Mouse (Mus musculus) MEL (cell line): Measurements from ENCODE around the gene Tlk2. TPM values are rescaled to one million over a fixed set of nuclear protein-coding genes. Genes with fewer than 3 reads are reported as not detected.

Experiments used
- DNase-seq: peaks from one replicate; pipeline ENCODE4 v3.0.0; 2011; ENCODE audit warnings: low read depth, low spot score
- H3K27ac ChIP-seq: 2 replicates; pipeline ENCODE4 v1.5.1; 2012; ENCODE audit warnings: low read depth, mild to moderate bottlenecking, control low read depth, low read length, moderate library complexity; ENCODE audit not compliant: control insufficient read depth
- H3K27me3 ChIP-seq, 2 experiments: fragments of 150-350 bp in 1 of 2; sonication (generic) in 1 of 2; 2 replicates each; pipeline ENCODE4 v1.6.1; 2012; ENCODE audit warnings: low read length in 2 of 2, mild to moderate bottlenecking in 2 of 2, improper control_type of control experiment in 1 of 2, moderate library complexity in 1 of 2; ENCODE audit not compliant: insufficient read depth in 2 of 2, control insufficient read depth in 1 of 2
- H3K36me3 ChIP-seq, 2 experiments: 2 replicates each; pipeline ENCODE4 v1.6.1; 2012 to 2014; ENCODE audit warnings: low read length in 2 of 2, improper control_type of control experiment in 1 of 2, inconsistent platforms in 1 of 2, mild to moderate bottlenecking in 1 of 2; ENCODE audit not compliant: insufficient read depth in 2 of 2, control insufficient read depth in 1 of 2
- H3K4me1 ChIP-seq, 2 experiments: fragments of 150-350 bp in 1 of 2; sonication (generic) in 1 of 2; 2 replicates each; pipeline ENCODE4 v1.6.1; 2012; ENCODE audit warnings: low read length in 2 of 2, improper control_type of control experiment in 1 of 2, mild to moderate bottlenecking in 1 of 2; ENCODE audit not compliant: insufficient read depth in 2 of 2, control insufficient read depth in 1 of 2
- H3K4me3 ChIP-seq, 2 experiments: fragments of 150-350 bp in 1 of 2; sonication (generic) in 1 of 2; 2 replicates each; pipeline ENCODE4 v1.5.1; 2012; ENCODE audit warnings: low read depth in 2 of 2, low read length in 2 of 2, mild to moderate bottlenecking in 2 of 2, moderate library complexity in 2 of 2, control low read depth in 1 of 2, improper control_type of control experiment in 1 of 2; ENCODE audit not compliant: control insufficient read depth in 1 of 2, insufficient read depth in 1 of 2
- H3K79me2 ChIP-seq: 2 replicates; pipeline ENCODE4 v1.6.1; 2012; ENCODE audit warnings: mild to moderate bottlenecking, low read length, moderate library complexity; ENCODE audit not compliant: control insufficient read depth, poor library complexity, insufficient read depth
- H3K9ac ChIP-seq: 2 replicates; pipeline ENCODE4 v1.6.1; 2012; ENCODE audit warnings: low read depth, mild to moderate bottlenecking, control low read depth, low read length, moderate library complexity; ENCODE audit not compliant: control insufficient read depth, poor library complexity, severe bottlenecking
- H3K9me3 ChIP-seq: fragments of 150-350 bp; sonication (generic); replicated peaks from 2 replicates; pipeline ENCODE4 v1.6.1; 2012; ENCODE audit warnings: mild to moderate bottlenecking, low read length, improper control_type of control experiment, moderate library complexity; ENCODE audit not compliant: insufficient read depth
- BHLHE40 ChIP-seq: IDR thresholded peaks from 2 replicates; pipeline ENCODE4 v1.6.1; 2012; ENCODE audit warnings: low read depth, mild to moderate bottlenecking, inconsistent platforms, low read length, improper control_type of control experiment, borderline replicate concordance
- CHD1 ChIP-seq: IDR thresholded peaks from 2 replicates; pipeline ENCODE4 v1.6.1; 2012; ENCODE audit warnings: low read depth, mild to moderate bottlenecking, inconsistent platforms, low read length, improper control_type of control experiment
- CHD2 ChIP-seq: IDR thresholded peaks from 2 replicates; pipeline ENCODE4 v1.6.1; 2011; ENCODE audit warnings: low read length, improper control_type of control experiment
- CTCF ChIP-seq, 3 experiments: IDR thresholded peaks in 2 of 3; conservative IDR thresholded peaks in 1 of 3; 2 replicates each; pipeline ENCODE4 v1.5.1; 2011 to 2012; ENCODE audit warnings: low read length in 3 of 3, low read depth in 2 of 3, mild to moderate bottlenecking in 2 of 3, improper control_type of control experiment in 1 of 3, inconsistent platforms in 1 of 3, mixed read lengths in 1 of 3, moderate library complexity in 1 of 3; ENCODE audit not compliant: control insufficient read depth in 1 of 3, insufficient read depth in 1 of 3, poor library complexity in 1 of 3, severe bottlenecking in 1 of 3
- E2F4 ChIP-seq: IDR thresholded peaks from 2 replicates; pipeline ENCODE4 v1.6.1; 2011; ENCODE audit warnings: low read depth, low read length, improper control_type of control experiment, borderline replicate concordance
- ELF1 ChIP-seq: IDR thresholded peaks from 2 replicates; pipeline ENCODE4 v1.6.1; 2014; ENCODE audit warnings: low read depth, mild to moderate bottlenecking, inconsistent platforms, low read length, improper control_type of control experiment, moderate library complexity
- HCFC1 ChIP-seq: IDR thresholded peaks from 2 replicates; pipeline ENCODE4 v1.6.1; 2012; ENCODE audit warnings: low read depth, mild to moderate bottlenecking, inconsistent platforms, low read length, improper control_type of control experiment, moderate library complexity
- JUND ChIP-seq: IDR thresholded peaks from 2 replicates; pipeline ENCODE4 v1.6.1; 2011; ENCODE audit warnings: low read depth, mild to moderate bottlenecking, improper control_type of control experiment, low read length
- KAT2A ChIP-seq: conservative IDR thresholded peaks from 2 replicates; pipeline ENCODE4 v1.6.1; 2012; ENCODE audit warnings: low read depth, low read length, improper control_type of control experiment, inconsistent platforms
- MAFK ChIP-seq: IDR thresholded peaks from 2 replicates; pipeline ENCODE4 v1.6.1; 2011; ENCODE audit warnings: low read depth, mild to moderate bottlenecking, low read length, improper control_type of control experiment, borderline replicate concordance
- MAX ChIP-seq: IDR thresholded peaks from 2 replicates; pipeline ENCODE4 v1.6.1; 2011; ENCODE audit warnings: low read length, improper control_type of control experiment
- MEF2A ChIP-seq: IDR thresholded peaks from 2 replicates; pipeline ENCODE4 v1.6.1; 2014; ENCODE audit warnings: low read depth, mild to moderate bottlenecking, inconsistent platforms, low read length, improper control_type of control experiment; ENCODE audit not compliant: poor library complexity, insufficient replicate concordance, severe bottlenecking; ENCODE audit errors: extremely low read depth
- MYB ChIP-seq: IDR thresholded peaks from 2 replicates; pipeline ENCODE4 v1.6.1; 2011; ENCODE audit warnings: mild to moderate bottlenecking, low read depth, low read length, improper control_type of control experiment
- MYC ChIP-seq: IDR thresholded peaks from 2 replicates; pipeline ENCODE4 v1.6.1; 2011; ENCODE audit warnings: low read depth, mild to moderate bottlenecking, low read length, improper control_type of control experiment, moderate library complexity
- POLR2A ChIP-seq, 2 experiments: IDR thresholded peaks; 2 replicates each; pipeline ENCODE4 v1.6.1; 2011 to 2012; ENCODE audit warnings: low read length in 2 of 2, mild to moderate bottlenecking in 2 of 2, control low read depth in 1 of 2, improper control_type of control experiment in 1 of 2, low read depth in 1 of 2, moderate library complexity in 1 of 2; ENCODE audit not compliant: control insufficient read depth in 1 of 2, insufficient read depth in 1 of 2, poor library complexity in 1 of 2
- POLR2AphosphoS2 ChIP-seq: IDR thresholded peaks from 2 replicates; pipeline ENCODE4 v1.6.1; 2011; ENCODE audit warnings: low read length, improper control_type of control experiment
- RAD21 ChIP-seq: IDR thresholded peaks from 2 replicates; pipeline ENCODE4 v1.6.1; 2011; ENCODE audit warnings: mild to moderate bottlenecking, low read depth, low read length, improper control_type of control experiment
- RCOR1 ChIP-seq: IDR thresholded peaks from 2 replicates; pipeline ENCODE4 v1.6.1; 2012; ENCODE audit warnings: low read depth, mild to moderate bottlenecking, inconsistent platforms, low read length, improper control_type of control experiment
- SIN3A ChIP-seq: IDR thresholded peaks from 2 replicates; pipeline ENCODE4 v1.6.1; 2012; ENCODE audit warnings: low read length, improper control_type of control experiment, inconsistent platforms
- SMC3 ChIP-seq: IDR thresholded peaks from 2 replicates; pipeline ENCODE4 v1.6.1; 2011; ENCODE audit warnings: low read depth, low read length, improper control_type of control experiment
- TAL1 ChIP-seq: IDR thresholded peaks from 2 replicates; pipeline ENCODE4 v1.6.1; 2012; ENCODE audit warnings: mild to moderate bottlenecking, inconsistent platforms, low read length, moderate library complexity, mixed read lengths
- TBP ChIP-seq: IDR thresholded peaks from 2 replicates; pipeline ENCODE4 v1.8.0; 2011; ENCODE audit warnings: low read depth, low read length, improper control_type of control experiment
- TCF12 ChIP-seq: IDR thresholded peaks from 2 replicates; pipeline ENCODE4 v1.6.1; 2014; ENCODE audit warnings: low read depth, mild to moderate bottlenecking, inconsistent platforms, low read length, improper control_type of control experiment, moderate library complexity
- UBTF ChIP-seq: IDR thresholded peaks from 2 replicates; pipeline ENCODE4 v1.6.1; 2012; ENCODE audit warnings: low read depth, mild to moderate bottlenecking, inconsistent platforms, low read length, improper control_type of control experiment, moderate library complexity, borderline replicate concordance; ENCODE audit not compliant: insufficient read depth
- USF1 ChIP-seq: IDR thresholded peaks from 2 replicates; pipeline ENCODE4 v1.6.1; 2014; ENCODE audit warnings: low read depth, mild to moderate bottlenecking, inconsistent platforms, low read length, improper control_type of control experiment, moderate library complexity
- USF2 ChIP-seq, 2 experiments: IDR thresholded peaks; 2 replicates each; pipeline ENCODE4 v1.6.1; 2011 to 2012; ENCODE audit warnings: improper control_type of control experiment in 2 of 2, low read length in 2 of 2, borderline replicate concordance in 1 of 2, inconsistent platforms in 1 of 2, low read depth in 1 of 2, mild to moderate bottlenecking in 1 of 2; ENCODE audit not compliant: insufficient read depth in 1 of 2
- ZC3H11A ChIP-seq: IDR thresholded peaks from 2 replicates; pipeline ENCODE4 v1.6.1; 2012; ENCODE audit warnings: low read depth, mild to moderate bottlenecking, inconsistent platforms, low read length, improper control_type of control experiment
- ZKSCAN1 ChIP-seq: IDR thresholded peaks from 2 replicates; pipeline ENCODE4 v1.6.1; 2012; ENCODE audit warnings: low read depth, mild to moderate bottlenecking, inconsistent platforms, low read length, improper control_type of control experiment, moderate library complexity
- ZMIZ1 ChIP-seq: IDR thresholded peaks from 2 replicates; pipeline ENCODE4 v1.6.1; 2012; ENCODE audit warnings: low read depth, mild to moderate bottlenecking, inconsistent platforms, low read length, improper control_type of control experiment, moderate library complexity
- ZNF384 ChIP-seq: IDR thresholded peaks from 2 replicates; pipeline ENCODE4 v1.6.1; 2012; ENCODE audit warnings: low read depth, mild to moderate bottlenecking, inconsistent platforms, low read length, improper control_type of control experiment
- polyA plus RNA-seq, 2 experiments: library from polyadenylated mRNA; stranded (reverse) in 1 of 2; unstranded in 1 of 2; fragments of >175 nt in 1 of 2; fragments of >200 nt in 1 of 2; gene quantifications; 2 replicates each; pipeline versions ENCODE4 v1.2.1 to v1.2.4; 2012; ENCODE audit warnings: low replicate concordance in 2 of 2, low read depth in 1 of 2; ENCODE audit not compliant: insufficient read length in 2 of 2, insufficient read depth in 1 of 2, missing spikeins in 1 of 2
- total RNA-seq: library from RNA; depleted of rRNA; stranded (reverse); fragments of 300-350 nt; gene quantifications from 2 replicates; pipeline ENCODE4 v1.2.3, GENCODE M21; 2012

Tlk2 gene
- total and polyA plus RNA-seq, 3 experiments: 46.5 to 60.9 TPM; not detected in 1

DNA sequence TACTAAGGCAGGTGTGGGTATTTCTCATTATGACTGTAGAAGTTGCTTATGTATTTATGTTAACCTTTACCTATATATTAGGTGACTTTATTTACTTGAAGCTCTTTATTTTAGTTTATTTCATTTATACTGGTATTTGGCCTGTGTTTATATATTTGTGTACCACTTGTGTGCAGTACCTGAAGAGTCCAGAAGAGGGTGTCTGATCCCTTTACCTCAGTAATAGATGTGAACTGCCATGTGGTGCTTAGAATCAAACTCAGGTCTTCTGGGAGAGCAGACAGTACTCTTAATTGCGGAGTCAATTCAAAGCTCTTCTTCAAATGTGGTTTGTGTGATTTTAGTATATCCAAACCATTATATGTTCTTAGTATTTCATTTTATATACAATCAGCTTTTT lies 35.6 kb downstream of the Tlk2 start:
- peak; percentile 63 for DNase-seq

DNA sequence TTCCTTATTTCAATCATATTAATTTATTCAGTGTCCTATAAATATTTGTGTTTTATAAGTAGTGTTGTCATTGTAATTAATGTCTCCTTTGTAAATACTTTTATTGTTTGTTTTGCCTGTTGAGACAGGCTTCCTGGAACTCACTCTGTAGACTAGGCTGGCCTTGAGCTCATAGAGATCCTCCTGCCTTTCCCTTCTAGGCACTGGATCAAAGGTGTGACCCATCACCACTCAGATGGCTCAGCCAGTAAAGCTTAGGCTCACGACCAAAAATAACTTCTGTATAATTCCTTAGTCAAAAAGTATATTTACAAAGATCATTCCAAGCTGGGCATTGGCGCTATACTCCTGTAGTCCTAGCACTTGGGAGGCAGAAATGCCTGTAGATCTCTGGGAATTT lies 39.2 kb downstream of the Tlk2 start:
- H3K4me3 ChIP-seq: no peak overlapping the region
- no peaks in the 10 kb centered on the region for H3K4me1 ChIP-seq
- DNase-seq: no peak
- peaks cover 0 to 33% of the 10 kb centered on the region in 2 experiments; a peak in 2 of 4 replicates for H3K36me3 ChIP-seq
- peaks cover 7% of the 10 kb centered on the region for H3K79me2 ChIP-seq
- no peaks in the 10 kb centered on the region for H3K9me3 ChIP-seq
- no peak overlapping the region for H3K27ac ChIP-seq
- TF ChIP-seq UBTF (no peak), HCFC1 (no peak), POLR2A (IDR thresholded peaks at IDR 0.05; ENCODE audit: control insufficient read depth in 1 of 2, insufficient read depth in 1 of 2, low read depth in 1 of 2, low read length in 2 of 2, poor library complexity in 1 of 2) (no peak), CHD2 (no peak), ZC3H11A (no peak), MAX (no peak), ELF1 (no peak), E2F4 (no peak), TCF12 (no peak), TBP (no peak), USF1 (no peak), BHLHE40 (no peak)
- H3K9ac ChIP-seq: no peak overlapping the region
- H3K27me3 ChIP-seq: no peaks in the 10 kb centered on the region

More for the DNA sequence above, 35.6 kb downstream of the Tlk2 start:
- Histone ChIP-seq H3K27ac (no peak overlapping the region), H3K36me3 (peaks cover 0 to 45% of the 10 kb centered on the region in 2 experiments; a peak in 2 of 4 replicates), H3K9ac (no peak overlapping the region), H3K27me3 (no peaks in the 10 kb centered on the region), H3K79me2 (peaks cover 3% of the 10 kb centered on the region; the same call in 1 of the 2 replicates), H3K4me1 (no peaks in the 10 kb centered on the region), H3K9me3 (no peaks in the 10 kb centered on the region), H3K4me3 (no peak overlapping the region)
- TF ChIP-seq ZKSCAN1 (no peak), ZC3H11A (no peak), TAL1 (no peak), MYC (0 out of 2 replicates have a peak, but pooled peaks have one; percentile 45), RCOR1 (no peak), TCF12 (no peak), CTCF (IDR thresholded peaks at IDR 0.05 in 2 of 3, conservative IDR thresholded peaks at IDR 0.05 in 1 of 3; ENCODE audit: control insufficient read depth in 1 of 3, insufficient read depth in 1 of 3, low read depth in 2 of 3, low read length in 3 of 3, poor library complexity in 1 of 3, severe bottlenecking in 1 of 3) (peak in 2 of 3 experiments; percentile 34 to 49; a peak in 2 of 6 replicates), E2F4 (no peak), TBP (no peak), SIN3A (no peak), UBTF (no peak), ZMIZ1 (no peak), JUND (no peak), MAX (0 out of 2 replicates have a peak, but pooled peaks have one; percentile 31), SMC3 (0 out of 2 replicates have a peak, but pooled peaks have one; percentile 7), POLR2AphosphoS2 (no peak), POLR2A (IDR thresholded peaks at IDR 0.05; ENCODE audit: control insufficient read depth in 1 of 2, insufficient read depth in 1 of 2, low read depth in 1 of 2, low read length in 2 of 2, poor library complexity in 1 of 2) (no peak), RAD21 (peak; percentile 1; the same call in 1 of the 2 replicates), KAT2A (no peak), MYB (no peak), MEF2A (no peak), CHD1 (no peak), ZNF384 (no peak), USF2 (IDR thresholded peaks at IDR 0.05; ENCODE audit: borderline replicate concordance in 1 of 2, insufficient read depth in 1 of 2, low read depth in 1 of 2, low read length in 2 of 2) (no peak), CHD2 (no peak), MAFK (no peak)
